Mouse (Mus musculus): ENCODE measurements at regions not wholly inside any gene's neighbourhood (a gene's known extent, or its start where the extent isn't known, plus 50 kb on each side); places are given as distances from the start of the nearest gene placed in this dataset.

GRCm38 (mm10) chr4:12750817-12751216, 579.0 kb upstream of the Fam92a start:
- ATAC-seq = no peak
- no peak overlapping the region for H3K27ac ChIP-seq

DNA sequence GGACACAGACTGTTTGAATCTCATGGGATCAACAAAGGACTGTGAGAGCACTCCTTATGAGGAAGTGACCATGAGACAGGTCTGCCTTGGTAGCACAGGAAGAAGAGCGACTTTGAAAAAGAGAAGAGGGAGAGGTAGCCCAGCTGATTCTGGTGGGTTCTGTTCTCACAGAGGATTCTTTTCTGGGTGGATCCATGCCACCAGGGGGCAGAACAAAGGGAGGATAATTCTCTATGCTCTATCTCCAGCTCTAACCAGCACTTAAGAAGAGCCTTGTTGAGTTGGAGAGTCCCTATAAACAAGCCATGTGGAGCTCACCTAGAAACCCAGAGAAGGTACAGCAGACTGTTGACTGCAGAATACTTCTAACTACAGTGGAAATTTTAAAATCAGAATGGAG, 578.1 kb upstream of the Fam92a start:
- no peak overlapping the region for H3K4me2 ChIP-seq (replicated peaks)
- no peak overlapping the region for H3K27ac ChIP-seq
- ATAC-seq = no peak
- no peaks in the 10 kb centered on the region for H3K27me3 ChIP-seq
- no peak overlapping the region for H3K4me3 ChIP-seq (replicated peaks)
- H3K36me3 ChIP-seq = no peaks in the 10 kb centered on the region
- 91% methylated on average over 1 of the region's 1 CpGs for WGBS
- no peaks in the 10 kb centered on the region for H3K9me3 ChIP-seq
- H3K4me1 ChIP-seq (replicated peaks) = no peaks in the 10 kb centered on the region; the same call in 1 of the 2 replicates
- H3K9ac ChIP-seq (replicated peaks) = no peak overlapping the region

More at GRCm38 (mm10) chr4:12750817-12751216, 579.0 kb upstream of the Fam92a start:
- H3K9me3 ChIP-seq = no peaks in the 10 kb centered on the region
- no peak overlapping the region for H3K4me2 ChIP-seq (replicated peaks)
- H3K27me3 ChIP-seq = no peaks in the 10 kb centered on the region
- H3K4me1 ChIP-seq (replicated peaks) = no peaks in the 10 kb centered on the region; the same call in 1 of the 2 replicates
- WGBS = 84% methylated on average over 2 of the region's 2 CpGs
- no peaks in the 10 kb centered on the region for H3K36me3 ChIP-seq
- no peak overlapping the region for H3K4me3 ChIP-seq (replicated peaks)
- H3K9ac ChIP-seq (replicated peaks) = no peak overlapping the region

DNA sequence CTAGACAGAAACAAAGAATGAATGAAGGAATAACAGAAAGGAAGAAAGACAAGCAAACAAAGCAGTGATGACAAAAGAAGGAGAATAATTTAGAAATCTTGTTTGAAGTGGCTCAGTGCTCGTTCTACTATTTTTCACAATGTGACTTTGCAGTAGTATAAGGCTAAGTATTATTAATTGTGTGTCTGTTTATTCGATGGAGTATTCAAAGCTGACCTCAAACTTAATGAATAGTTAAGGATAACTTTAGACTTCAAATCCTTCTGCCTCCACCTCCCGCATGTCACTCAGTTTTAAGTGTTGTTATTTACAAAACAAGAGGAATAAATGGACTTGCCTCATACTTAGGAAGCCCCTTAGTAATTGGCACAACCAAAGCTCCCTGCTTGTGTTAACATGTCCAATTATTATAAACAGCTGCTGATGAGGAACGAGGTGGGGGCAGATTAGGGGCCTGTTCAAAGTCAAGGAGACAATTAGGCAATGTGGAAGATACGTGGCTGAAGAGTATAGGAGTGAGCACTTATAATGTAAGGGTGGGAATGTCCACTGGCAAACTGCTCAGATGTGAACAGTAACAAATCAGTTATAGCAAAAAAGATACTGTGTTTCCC, 572.0 kb upstream of the Fam92a start:
- Histone ChIP-seq H3K4me3 (replicated peaks) (no peak overlapping the region), H3K4me2 (replicated peaks) (no peak overlapping the region), H3K27me3 (no peaks in the 10 kb centered on the region), H3K36me3 (no peaks in the 10 kb centered on the region), H3K9me3 (no peaks in the 10 kb centered on the region), H3K27ac (no peak overlapping the region), H3K4me1 (replicated peaks) (no peaks in the 10 kb centered on the region; the same call in 1 of the 2 replicates), H3K9ac (replicated peaks) (no peak overlapping the region)
- 59% methylated on average over 5 of the region's 5 CpGs for WGBS
- no peak for ATAC-seq

GRCm38 (mm10) chr4:12736411-12736810, 564.6 kb upstream of the Fam92a start:
- no peak for ATAC-seq
- H3K4me2 ChIP-seq (replicated peaks) = no peak overlapping the region
- H3K27me3 ChIP-seq = no peaks in the 10 kb centered on the region
- H3K4me1 ChIP-seq (replicated peaks) = no peaks in the 10 kb centered on the region
- no peak overlapping the region for H3K27ac ChIP-seq
- WGBS = 77% methylated on average over 3 of the region's 3 CpGs
- no peaks in the 10 kb centered on the region for H3K9me3 ChIP-seq
- no peaks in the 10 kb centered on the region for H3K36me3 ChIP-seq
- H3K4me3 ChIP-seq (replicated peaks) = no peak overlapping the region
- H3K9ac ChIP-seq (replicated peaks) = no peak overlapping the region

GRCm38 (mm10) chr4:12700189-12700588, 528.4 kb upstream of the Fam92a start:
- H3K4me1 ChIP-seq (replicated peaks) = no peaks in the 10 kb centered on the region
- 0 out of 2 replicates have a peak, but pooled peaks cover 3% of the 10 kb centered on the region for H3K27me3 ChIP-seq
- 87% methylated on average over 1 of the region's 1 CpGs for WGBS
- no peak overlapping the region for H3K4me3 ChIP-seq (replicated peaks)
- no peak overlapping the region for H3K4me2 ChIP-seq (replicated peaks)
- H3K27ac ChIP-seq = no peak overlapping the region
- H3K36me3 ChIP-seq = no peaks in the 10 kb centered on the region
- no peak overlapping the region for H3K9ac ChIP-seq (replicated peaks)
- H3K9me3 ChIP-seq = no peaks in the 10 kb centered on the region
- ATAC-seq = no peak

DNA sequence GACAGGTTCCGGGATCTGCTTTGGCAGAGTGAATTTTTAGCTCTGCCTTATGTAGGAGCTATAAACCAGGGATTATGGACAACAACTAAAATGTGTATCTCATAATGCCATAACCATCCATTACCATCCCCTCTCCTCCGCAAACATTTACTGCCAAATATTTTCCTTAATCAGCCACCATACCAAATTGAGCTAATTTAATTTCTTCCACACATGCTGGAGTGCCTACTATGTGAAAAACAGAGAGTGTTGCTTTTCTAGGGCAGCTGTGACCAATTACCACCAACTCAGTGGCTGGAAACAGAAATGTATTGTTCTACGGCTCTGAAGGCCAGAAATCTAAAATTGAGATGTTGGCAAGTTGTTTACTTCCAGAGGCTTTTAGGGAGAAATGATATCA, 506.0 kb upstream of the Fam92a start:
- Histone ChIP-seq H3K27me3 (no peaks in the 10 kb centered on the region), H3K27ac (no peak overlapping the region), H3K4me1 (replicated peaks) (no peaks in the 10 kb centered on the region), H3K4me3 (replicated peaks) (no peak overlapping the region), H3K9ac (replicated peaks) (no peak overlapping the region), H3K4me2 (replicated peaks) (no peak overlapping the region), H3K36me3 (no peaks in the 10 kb centered on the region), H3K9me3 (no peaks in the 10 kb centered on the region)
- 88% methylated on average over 3 of the region's 3 CpGs for WGBS
- ATAC-seq = no peak

DNA sequence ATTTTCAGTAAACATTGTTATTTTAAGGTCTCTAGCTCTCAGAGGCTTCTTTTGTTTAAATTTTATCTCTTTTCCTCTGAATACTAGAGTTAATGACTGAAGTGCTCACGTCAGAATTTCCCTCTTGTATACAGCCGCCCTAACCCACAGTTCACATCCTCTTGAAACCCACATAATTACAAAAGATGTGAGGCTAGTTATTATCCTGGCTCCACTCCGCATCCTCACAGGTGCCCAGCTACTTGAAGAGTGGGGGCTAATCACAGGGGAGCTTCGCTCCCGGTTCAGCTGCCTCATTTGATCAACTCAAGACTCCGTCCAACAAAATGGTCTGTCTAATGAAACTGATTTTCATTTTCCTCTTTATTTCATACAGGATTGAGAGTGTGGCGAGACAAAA, 499.6 kb upstream of the Fam92a start:
- H3K4me3 ChIP-seq (replicated peaks) = no peak overlapping the region
- WGBS = 68% methylated on average over 7 of the region's 7 CpGs
- H3K27me3 ChIP-seq = no peaks in the 10 kb centered on the region
- no peaks in the 10 kb centered on the region for H3K36me3 ChIP-seq
- no peak overlapping the region for H3K27ac ChIP-seq
- H3K4me2 ChIP-seq (replicated peaks) = no peak overlapping the region
- H3K4me1 ChIP-seq (replicated peaks) = no peaks in the 10 kb centered on the region
- no peak for ATAC-seq
- no peaks in the 10 kb centered on the region for H3K9me3 ChIP-seq
- no peak overlapping the region for H3K9ac ChIP-seq (replicated peaks)

DNA sequence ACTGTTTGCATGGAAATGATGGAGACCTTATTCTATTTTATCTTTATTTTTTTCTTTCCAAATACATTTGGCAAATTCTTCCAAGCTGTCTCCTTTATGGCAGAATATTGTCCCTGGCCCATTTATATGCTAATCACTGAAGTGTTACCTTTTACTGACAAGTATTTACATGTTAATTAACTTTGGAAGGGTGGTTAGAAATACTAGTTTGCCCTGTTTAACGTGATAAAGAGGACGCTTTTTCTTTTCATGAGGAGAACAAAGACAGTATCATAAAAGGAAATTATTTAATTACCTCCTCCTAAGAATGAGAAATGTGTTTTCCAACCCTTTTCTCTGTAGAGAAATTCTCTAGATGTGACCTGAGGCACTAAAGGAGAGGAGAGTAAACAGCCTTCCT, 491.4 kb upstream of the Fam92a start:
- ATAC-seq = no peak
- no peaks in the 10 kb centered on the region for H3K36me3 ChIP-seq
- H3K4me1 ChIP-seq (replicated peaks) = peaks cover 15% of the 10 kb centered on the region
- H3K27ac ChIP-seq = no peak overlapping the region
- 7% methylated on average over 2 of the region's 2 CpGs for WGBS
- no peak overlapping the region for H3K4me3 ChIP-seq (replicated peaks)
- H3K27me3 ChIP-seq = no peaks in the 10 kb centered on the region
- H3K4me2 ChIP-seq (replicated peaks) = no peak overlapping the region
- no peak overlapping the region for H3K9ac ChIP-seq (replicated peaks)
- no peaks in the 10 kb centered on the region for H3K9me3 ChIP-seq

DNA sequence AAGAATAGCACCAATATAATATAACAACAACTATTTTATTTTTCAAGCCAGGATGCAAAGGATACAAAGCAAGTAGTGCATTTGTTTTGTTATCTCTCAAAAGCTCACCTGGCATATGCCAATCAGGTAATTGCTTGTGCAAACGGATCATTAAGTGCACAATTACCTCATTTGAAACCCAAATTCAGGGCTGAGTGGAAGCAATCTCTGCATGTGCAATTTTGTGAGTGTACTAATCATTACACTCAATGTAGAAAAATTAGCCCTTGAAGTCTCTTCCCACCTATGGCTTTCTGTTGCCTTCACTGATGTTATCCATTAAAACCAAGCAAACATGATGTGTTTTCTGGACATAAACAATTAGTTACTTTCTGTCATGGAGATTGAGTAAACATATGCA, 490.9 kb upstream of the Fam92a start:
- Histone ChIP-seq H3K4me3 (replicated peaks) (no peak overlapping the region), H3K9me3 (no peaks in the 10 kb centered on the region), H3K4me1 (replicated peaks) (peaks cover 18% of the 10 kb centered on the region), H3K27me3 (no peaks in the 10 kb centered on the region), H3K4me2 (replicated peaks) (no peak overlapping the region), H3K36me3 (no peaks in the 10 kb centered on the region), H3K9ac (replicated peaks) (no peak overlapping the region), H3K27ac (no peak overlapping the region)
- 51% methylated on average over 1 of the region's 1 CpGs for WGBS
- ATAC-seq = no peak

- Histone ChIP-seq H3K4me1 (replicated peaks) (peaks cover 47% of the 10 kb centered on the region), H3K9ac (replicated peaks) (no peak overlapping the region), H3K4me3 (replicated peaks) (no peak overlapping the region), H3K27me3 (no peaks in the 10 kb centered on the region), H3K9me3 (no peaks in the 10 kb centered on the region), H3K4me2 (replicated peaks) (no peak overlapping the region), H3K27ac (no peak overlapping the region), H3K36me3 (no peaks in the 10 kb centered on the region)
- ATAC-seq = no peak
- WGBS = 20% methylated on average over 1 of the region's 1 CpGs
These were observed 487.3 kb upstream of the Fam92a start for GRCm38 (mm10) chr4:12659084-12659483.

- Histone ChIP-seq H3K36me3 (no peaks in the 10 kb centered on the region), H3K27me3 (no peaks in the 10 kb centered on the region), H3K9ac (replicated peaks) (no peak overlapping the region), H3K9me3 (no peaks in the 10 kb centered on the region), H3K4me3 (replicated peaks) (no peak overlapping the region), H3K4me2 (replicated peaks) (no peak overlapping the region), H3K27ac (0 out of 2 replicates have a peak overlapping the region, but pooled peaks have one; percentile 30), H3K4me1 (replicated peaks) (peaks cover 47% of the 10 kb centered on the region)
- peak; percentile 49 for ATAC-seq
- 5% methylated on average over 6 of the region's 6 CpGs for WGBS
These were observed 486.8 kb upstream of the Fam92a start for GRCm38 (mm10) chr4:12658594-12658993.

DNA sequence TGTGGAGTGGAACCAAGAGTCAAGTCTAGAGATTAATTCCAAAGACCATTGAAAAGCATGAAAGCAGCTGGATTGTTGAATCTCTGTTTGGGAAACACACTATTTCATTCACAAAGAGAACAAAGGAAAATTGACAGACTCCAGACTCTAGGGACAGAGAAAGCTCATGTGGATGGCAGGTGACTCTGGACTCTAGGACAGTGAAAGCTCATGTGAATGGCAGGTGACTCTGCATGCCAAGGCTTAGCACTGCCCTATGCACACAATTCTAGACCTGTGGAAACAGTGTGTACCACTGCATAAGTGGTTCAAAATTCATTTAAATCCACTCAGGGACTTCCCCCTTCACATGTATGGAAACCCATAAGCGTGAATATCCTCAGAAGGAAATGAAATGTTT, 486.0 kb upstream of the Fam92a start:
- Histone ChIP-seq H3K27ac (no peak overlapping the region), H3K36me3 (no peaks in the 10 kb centered on the region), H3K4me1 (replicated peaks) (peaks cover 39% of the 10 kb centered on the region), H3K9me3 (no peaks in the 10 kb centered on the region), H3K4me3 (replicated peaks) (no peak overlapping the region), H3K9ac (replicated peaks) (no peak overlapping the region), H3K4me2 (replicated peaks) (no peak overlapping the region), H3K27me3 (no peaks in the 10 kb centered on the region)
- 79% methylated on average over 1 of the region's 1 CpGs for whole genome bisulfite sequencing
- 0 out of 2 replicates have a peak, but pooled peaks have one; percentile 38 for ATAC-seq

Data from midbrain, embryonic 13.5 days (tissue).